Mouse (Mus musculus) large intestine, adult 2 months (tissue): ENCODE measurements around the gene Rom1. TPM values are rescaled to one million over a fixed set of nuclear protein-coding genes. Genes with fewer than 3 reads are reported as not detected.
A peak's percentile ranks its signal among the peaks of the same experiment; 100 is the strongest.

ENCODE experiments used
- DNase-seq: peaks from one replicate; pipeline ENCODE4 v3.0.0-alpha.2; 2012; ENCODE audit warnings: low read depth, low spot score
- WGBS: fragments of 180-500 bp; shearing (Covaris S2); methylation state at CpG from one replicate; pipeline ENCODE4 v1.1.7; 2018; 5-methylcytosine and 5-hydroxymethylcytosine counted together
- polyA plus RNA-seq: library from polyadenylated mRNA; depleted of rRNA; stranded (reverse); fragments of >200 nt; gene quantifications from 2 replicates; pipeline ENCODE4 v1.2.3, GENCODE M21; 2012

The Rom1 gene
- polyA plus RNA-seq, 1 experiment, result 6.8 TPM

- no peak for DNase-seq
- 15% methylated on average over 5 of the region's 5 CpGs for WGBS
These were observed 14.9 kb upstream of the Rom1 start for GRCm38 (mm10) chr19:8944062-8944461.

GRCm38 (mm10) chr19:8943047-8943446, 13.9 kb upstream of the Rom1 start:
- 43% methylated on average over 2 of the region's 2 CpGs for WGBS
- no peak for DNase-seq

GRCm38 (mm10) chr19:8942276-8942964, 13.3 kb upstream of the Rom1 start:
- DNase-seq, result no peak
- whole genome bisulfite sequencing, result under 1% methylated on average over 46 of the region's 46 CpGs

- peak; percentile 83 for DNase-seq
- under 1% methylated on average over 64 of the region's 64 CpGs for WGBS
These were observed 12.5 kb upstream of the Rom1 start, which contains the start of gene Mta2 for GRCm38 (mm10) chr19:8941515-8942217. Mta2 (plus strand) TSS chr19:8941875.

- WGBS, result 42% methylated on average over 10 of the region's 10 CpGs
- DNase-seq, result no peak
These were observed 12.0 kb upstream of the Rom1 start for GRCm38 (mm10) chr19:8941136-8941514.

- no peak for DNase-seq
- 77% methylated on average over 15 of the region's 15 CpGs for WGBS
These were observed 11.5 kb upstream of the Rom1 start for GRCm38 (mm10) chr19:8940526-8941133.

- WGBS, result 70% methylated on average over 2 of the region's 2 CpGs
These were observed 7.6 kb upstream of the Rom1 start for GRCm38 (mm10) chr19:8936736-8937135.

GRCm38 (mm10) chr19:8930771-8931170, 1.6 kb upstream of the Rom1 start:
- WGBS, result 81% methylated on average over 7 of the region's 7 CpGs
- DNase-seq, result no peak

More at GRCm38 (mm10) chr19:8936736-8937135, 7.6 kb upstream of the Rom1 start:
- DNase-seq, result no peak

- WGBS, result 3% methylated on average over 11 of the region's 11 CpGs
- no peak for DNase-seq
These were observed 961 bp upstream of the Rom1 start for GRCm38 (mm10) chr19:8930117-8930516.

GRCm38 (mm10) chr19:8928689-8929223, 400 bp downstream of the Rom1 start:
- 21% methylated on average over 16 of the region's 16 CpGs for WGBS
- no peak for DNase-seq

- no peak for DNase-seq
- WGBS, result 92% methylated on average over 12 of the region's 12 CpGs
These were observed 1.1 kb downstream of the Rom1 start for GRCm38 (mm10) chr19:8927891-8928525.

- no peak for DNase-seq
- 83% methylated on average over 2 of the region's 2 CpGs for WGBS
These were observed 2.4 kb downstream of the Rom1 start for GRCm38 (mm10) chr19:8926766-8927165.

- DNase-seq, result no peak
- 60% methylated on average over 9 of the region's 9 CpGs for WGBS
These were observed 7.4 kb downstream of the Rom1 start for GRCm38 (mm10) chr19:8921741-8922140.

- DNase-seq, result no peak
- WGBS, result under 1% methylated on average over 6 of the region's 6 CpGs
These were observed 8.3 kb downstream of the Rom1 start for GRCm38 (mm10) chr19:8920836-8921291.

- WGBS, result 2% methylated on average over 50 of the region's 50 CpGs
- peak; percentile 83 for DNase-seq
These were observed 9.0 kb downstream of the Rom1 start, which contains the start of gene B3gat3 for GRCm38 (mm10) chr19:8920073-8920736. B3gat3 (plus strand) TSS chr19:8920374.

- WGBS, result 67% methylated on average over 6 of the region's 6 CpGs
These were observed 9.5 kb downstream of the Rom1 start for GRCm38 (mm10) chr19:8919684-8920072.

GRCm38 (mm10) chr19:8919000-8919399, 10.2 kb downstream of the Rom1 start:
- no peak for DNase-seq
- WGBS, result 84% methylated on average over 3 of the region's 3 CpGs

More at GRCm38 (mm10) chr19:8919684-8920072, 9.5 kb downstream of the Rom1 start:
- DNase-seq, result no peak

GRCm38 (mm10) chr19:8914212-8914611, 14.9 kb downstream of the Rom1 start:
- no peak for DNase-seq
- WGBS, result 96% methylated on average over 3 of the region's 3 CpGs

- 94% methylated on average over 5 of the region's 5 CpGs for WGBS
- DNase-seq, result no peak
These were observed 17.3 kb downstream of the Rom1 start for GRCm38 (mm10) chr19:8911810-8912209.
